Mouse (Mus musculus): ENCODE measurements around the gene Pttg1ip.

- no peak for TF ChIP-seq CTCF (conservative IDR thresholded peaks at IDR 0.05; ENCODE audit: low read length)
- TF ChIP-seq POU5F1 (IDR thresholded peaks at IDR 0.05; ENCODE audit: borderline replicate concordance, low read length) = no peak
- no peak for TF ChIP-seq NANOG (IDR thresholded peaks at IDR 0.05; ENCODE audit: borderline replicate concordance, low read length)
Observed at GRCm38 (mm10) chr10:77606855-77607254, 25.3 kb downstream of the Pttg1ip start.

Data from E14TG2a.4 (cell line).